Mouse (Mus musculus) urinary bladder, adult 18-20 months (tissue): ENCODE measurements around the gene Olfr689.
"Not testable (repeated sequence)": the region's sequence is repeated elsewhere in the genome, so short reads cannot be mapped to it uniquely, and the experiment has no call there.

ENCODE experiments used
- DNase-seq, 2 experiments: peaks; one replicate each; pipeline ENCODE4 v3.0.0; 2022; ENCODE audit warnings: low spot score in 2 of 2, mixed read lengths in 2 of 2

The Olfr689 gene

DNA sequence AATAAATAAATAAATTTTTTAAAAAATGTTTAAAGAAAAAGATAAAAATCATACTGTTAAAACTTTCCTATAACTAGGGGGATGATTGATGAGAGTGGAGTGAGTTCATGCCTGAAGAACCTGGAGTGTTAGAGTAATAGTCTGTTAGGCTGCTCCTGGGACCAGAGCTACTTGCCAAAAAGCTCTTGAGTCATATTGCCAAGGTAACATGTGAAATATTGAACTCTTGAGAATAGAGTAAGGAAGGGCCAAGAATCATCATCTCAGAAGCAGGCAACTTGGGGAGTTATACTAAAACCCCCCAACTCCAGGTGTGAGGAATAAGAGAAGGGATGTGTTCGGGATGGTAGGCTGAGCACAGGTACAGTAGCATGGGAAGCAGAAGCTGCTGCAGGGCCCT is at the start of gene Olfr689:
Gene Olfr689 (plus strand): TSS at position 301 of the 400 bp plus-strand sequence.
- no peak for DNase-seq

DNA sequence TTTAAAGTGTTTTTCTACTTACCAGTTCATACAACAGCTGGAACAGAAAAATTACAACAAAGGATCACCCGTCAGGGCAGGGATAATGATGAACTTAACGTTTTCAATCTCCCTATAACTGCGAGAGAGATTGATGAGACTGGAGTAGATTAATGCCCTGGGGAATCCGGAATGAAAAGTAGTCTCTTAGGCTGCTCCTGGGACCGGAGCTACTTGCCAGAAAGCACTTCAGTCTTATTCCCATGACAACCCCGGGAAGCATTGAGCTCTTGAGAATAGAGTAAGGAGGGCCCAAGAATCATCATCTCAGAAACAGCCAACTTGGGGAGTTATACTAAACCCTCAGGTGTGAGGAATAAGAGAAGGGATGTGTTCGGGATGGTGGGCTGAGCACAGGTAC is 38.5 kb upstream of the Olfr689 start:
- DNase-seq: no peak

DNA sequence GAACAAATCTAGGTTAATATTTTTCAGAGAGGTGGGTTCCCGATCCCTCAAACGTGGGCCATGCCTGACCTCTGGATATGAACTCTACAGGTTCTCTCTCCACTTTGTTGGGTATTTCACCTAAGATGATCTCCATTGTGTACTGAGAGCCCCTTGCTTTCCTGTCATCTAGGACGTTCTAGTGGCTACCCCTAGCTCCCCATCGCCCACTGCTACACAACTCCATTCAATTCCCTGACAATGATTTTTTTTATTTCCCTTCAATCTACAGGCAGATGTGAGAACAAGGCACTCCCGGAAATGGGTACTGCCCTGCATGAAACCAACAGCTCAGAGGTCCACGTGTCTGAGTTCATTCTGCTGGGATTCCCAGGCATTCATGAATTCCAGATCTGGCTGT is 23.2 kb upstream of the Olfr689 start, which contains the start of gene Olfr688:
Gene Olfr688 (plus strand): TSS at position 301 of the 400 bp plus-strand sequence.
- DNase-seq: no peak

DNA sequence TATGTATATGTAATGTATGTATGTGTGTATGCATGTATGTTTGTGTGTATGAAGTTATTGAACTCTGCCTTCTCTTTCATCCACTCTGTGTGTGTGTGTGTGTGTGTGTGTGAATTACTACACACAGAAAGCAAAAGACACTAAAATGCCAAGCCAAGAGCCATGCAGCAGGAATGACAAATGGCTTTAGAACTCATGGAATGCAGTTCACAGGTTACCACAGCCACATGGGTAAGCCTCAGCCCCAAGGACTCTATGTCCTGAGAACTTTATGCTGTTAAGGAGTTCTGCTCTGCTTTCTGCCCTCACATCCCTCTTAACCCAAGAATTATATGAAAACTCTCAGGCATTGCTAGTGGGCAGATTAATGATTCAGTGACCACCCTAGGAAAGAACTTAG is 20.9 kb upstream of the Olfr689 start:
- no peak for DNase-seq

DNA sequence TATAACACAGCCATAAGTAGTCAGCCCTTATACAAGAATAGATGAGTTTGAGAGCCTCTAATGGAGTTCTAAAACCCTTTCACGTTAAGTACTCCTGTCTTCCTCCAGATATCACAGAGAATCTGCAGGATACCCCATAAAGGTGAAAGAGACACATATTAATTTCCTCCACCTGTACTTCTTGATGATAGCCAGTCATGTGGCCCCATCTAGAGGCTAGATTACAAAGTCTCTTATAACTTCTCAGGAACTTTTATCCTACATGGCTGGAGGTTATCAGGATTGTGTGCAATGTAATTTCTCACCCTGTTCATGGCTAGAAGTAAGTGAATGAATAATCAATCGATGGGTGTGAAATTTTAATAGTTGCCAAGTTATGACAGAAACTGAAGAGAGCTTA is 14.3 kb downstream of the Olfr689 start:
- DNase-seq: no peak

DNA sequence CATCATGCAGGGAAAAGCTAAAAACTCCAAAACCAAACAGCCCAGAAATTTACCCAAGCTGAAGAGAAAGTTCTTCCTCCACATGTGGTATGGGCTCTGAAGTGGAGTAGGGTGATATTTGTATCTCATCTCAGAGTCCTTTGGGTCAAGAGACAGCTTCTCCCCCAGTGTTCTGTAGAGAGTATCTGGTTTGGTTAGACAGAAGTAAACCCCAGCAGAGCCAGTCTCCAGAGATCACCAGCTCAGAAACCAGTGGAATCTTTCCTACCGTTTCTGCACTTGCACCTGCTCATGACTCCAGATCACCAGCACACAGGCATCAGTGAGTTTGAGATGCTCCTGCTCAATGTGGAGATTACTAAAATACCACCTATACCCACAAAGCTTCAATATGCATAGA is 23.0 kb downstream of the Olfr689 start, which contains the start of gene Olfr690:
Gene Olfr690 (minus strand): TSS at position 101 of the 400 bp plus-strand sequence.
- DNase-seq: no peak

DNA sequence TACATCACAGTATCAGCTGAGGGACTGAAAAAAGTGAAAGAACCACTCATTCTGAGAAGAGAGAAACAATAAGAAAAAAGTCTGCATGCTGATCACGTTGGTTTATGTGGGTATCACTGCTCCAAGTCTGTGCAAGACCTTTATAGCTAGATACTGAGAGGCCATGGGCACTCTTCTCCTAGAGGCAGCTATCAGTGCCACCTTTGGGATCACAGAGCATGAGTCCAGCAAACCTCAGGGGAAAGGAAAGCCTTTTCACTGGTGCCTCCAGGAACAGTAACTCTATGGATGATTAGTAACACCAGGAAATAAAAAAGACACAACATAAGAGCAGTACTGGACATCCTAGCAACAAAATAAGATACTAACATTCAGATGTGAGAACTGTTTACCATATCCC is 31.2 kb downstream of the Olfr689 start, which contains the start of gene Olfr691:
Gene Olfr691 (minus strand): TSS at position 101 of the 400 bp plus-strand sequence.
- DNase-seq: no peak

DNA sequence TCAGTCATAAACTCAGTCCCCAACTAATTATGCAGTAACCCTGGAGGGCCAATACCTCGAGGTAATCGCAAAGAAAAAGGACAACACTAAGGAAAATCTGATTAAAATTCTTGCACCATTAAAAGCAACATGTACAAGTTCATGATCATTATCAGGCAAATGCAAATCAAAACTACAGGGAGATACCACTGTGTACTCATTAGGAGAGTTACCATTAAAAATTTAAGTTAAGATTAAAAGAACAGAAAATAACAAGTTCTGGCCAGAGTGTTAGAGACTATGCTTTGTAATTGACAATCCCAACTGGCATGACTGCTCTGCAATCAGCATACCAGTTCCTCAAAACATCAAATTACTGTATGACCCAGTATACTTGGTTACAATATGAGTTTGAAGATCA is 31.8 kb downstream of the Olfr689 start:
- no peak for DNase-seq

DNA sequence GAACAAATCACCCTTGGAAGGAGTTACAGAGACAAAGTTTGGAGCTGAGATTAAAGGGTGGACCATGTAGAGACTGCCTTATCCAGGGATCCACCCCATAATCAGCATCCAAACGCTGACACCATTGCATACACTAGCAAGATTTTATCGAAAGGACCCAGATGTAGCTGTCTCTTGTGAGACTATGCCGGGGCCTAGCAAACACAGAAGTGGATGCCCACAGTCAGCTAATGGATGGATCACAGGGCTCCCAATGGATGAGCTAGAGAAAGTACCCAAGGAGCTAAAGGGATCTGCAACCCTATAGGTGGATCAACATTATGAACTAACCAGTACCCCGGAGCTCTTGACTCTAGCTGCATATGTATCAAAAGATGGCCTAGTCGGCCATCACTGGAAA is 45.1 kb downstream of the Olfr689 start:
- DNase-seq: not testable (repeated sequence)

DNA sequence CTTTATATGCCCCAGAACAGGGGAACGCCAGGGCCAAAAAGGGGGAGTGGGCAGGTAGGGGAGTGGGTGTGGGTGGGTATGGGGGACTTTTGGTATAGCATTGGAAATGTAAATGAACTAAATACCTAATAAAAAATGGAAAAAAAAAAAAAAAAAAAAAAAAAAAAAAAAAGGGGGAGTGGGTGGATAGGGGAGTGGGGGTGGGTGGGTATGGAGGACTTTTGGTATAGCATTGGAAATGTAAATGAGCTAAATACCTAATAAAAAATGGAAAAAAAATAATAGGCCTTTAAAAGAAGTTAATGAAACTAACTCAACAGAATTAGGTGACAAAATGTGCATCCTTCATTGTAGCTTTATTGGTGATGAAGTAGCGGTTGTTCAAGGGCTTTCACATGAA is 45.5 kb downstream of the Olfr689 start:
- not testable (repeated sequence) for DNase-seq

DNA sequence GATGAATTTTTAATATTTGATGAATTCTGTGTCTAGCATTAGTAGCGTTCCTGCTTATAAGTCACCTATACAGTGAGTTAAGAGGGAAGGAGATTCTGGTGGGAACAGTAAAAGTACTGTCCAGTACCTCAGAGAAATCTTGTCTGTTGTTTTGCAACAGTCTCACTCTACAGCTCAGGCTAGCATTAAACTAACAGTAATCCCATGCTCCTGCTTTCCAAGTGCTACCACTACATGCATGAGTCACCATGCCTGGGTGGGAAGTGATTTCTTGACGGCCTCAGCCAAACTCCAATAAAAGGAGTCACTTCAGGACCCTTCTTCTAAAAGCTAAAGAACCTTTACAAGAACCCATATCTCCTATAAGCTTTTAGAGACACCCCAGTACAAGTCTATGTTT is 50.7 kb downstream of the Olfr689 start:
- DNase-seq: no peak

DNA sequence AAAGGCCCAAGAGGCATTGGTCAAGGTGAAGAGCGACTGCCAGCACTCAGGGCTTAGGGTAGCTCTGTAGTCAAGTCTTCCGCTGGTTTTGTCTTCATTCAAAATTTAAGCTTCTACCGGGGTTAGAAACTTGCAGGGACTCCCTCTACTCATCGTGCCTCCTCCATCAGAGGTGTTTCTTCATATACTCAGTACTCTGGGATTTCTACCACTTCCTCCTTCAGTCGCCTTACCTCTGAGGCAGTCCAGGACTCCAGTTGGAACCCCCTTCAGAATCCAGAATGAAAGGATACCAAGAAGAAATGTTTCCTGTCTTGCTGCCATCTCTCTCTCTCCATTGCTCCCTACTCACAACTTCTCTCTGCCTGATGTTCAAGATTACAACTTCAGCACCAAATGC is 56.3 kb downstream of the Olfr689 start:
- no peak for DNase-seq

DNA sequence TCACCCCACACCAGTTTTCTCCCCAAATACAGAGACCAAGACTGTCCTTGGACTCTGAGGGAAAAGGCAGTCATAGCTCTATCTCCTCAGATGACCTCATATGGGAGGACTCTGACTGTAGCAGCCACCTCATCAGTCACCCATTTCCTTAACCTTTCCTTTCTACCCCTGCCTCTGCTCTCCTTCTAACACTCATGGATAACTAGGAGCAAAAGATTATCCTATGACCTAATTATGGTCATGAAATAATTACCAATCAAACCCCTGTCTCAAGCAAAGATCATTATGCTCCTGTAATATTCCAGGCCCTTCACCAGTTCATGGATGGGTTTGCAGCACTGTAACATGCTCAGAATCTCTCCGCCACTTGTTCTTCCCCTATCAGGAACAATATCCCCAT is 57.0 kb downstream of the Olfr689 start, which contains the start of gene Olfr692:
Gene Olfr692 (plus strand): TSS at position 301 of the 400 bp plus-strand sequence.
- no peak for DNase-seq

DNA sequence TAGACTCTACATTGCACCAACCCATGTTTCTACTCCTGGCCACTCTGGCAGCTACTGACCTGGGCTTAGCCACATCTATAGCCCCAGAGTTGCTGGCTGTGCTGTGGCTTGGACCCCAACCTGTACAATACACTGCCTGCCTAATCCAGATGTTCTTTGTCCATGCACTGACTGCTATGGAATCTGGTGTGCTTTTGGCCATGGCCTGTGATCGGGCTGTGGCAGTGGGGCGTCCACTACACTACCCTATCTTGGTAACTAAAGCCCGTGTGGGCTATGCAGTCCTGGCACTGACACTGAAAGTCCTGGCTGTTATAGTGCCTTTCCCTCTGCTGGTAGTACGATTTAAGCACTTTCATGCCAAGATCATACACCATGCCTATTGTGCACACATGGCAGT is 57.6 kb downstream of the Olfr689 start:
- DNase-seq: no peak
